Mouse (Mus musculus): ENCODE measurements around the gene Nrip2. TPM values are rescaled to one million over a fixed set of nuclear protein-coding genes. Genes with fewer than 3 reads are reported as not detected.
A peak's percentile ranks its signal among the peaks of the same experiment; 100 is the strongest.

Nrip2 gene
- polyA plus RNA-seq (2021): 38.9 TPM

DNA sequence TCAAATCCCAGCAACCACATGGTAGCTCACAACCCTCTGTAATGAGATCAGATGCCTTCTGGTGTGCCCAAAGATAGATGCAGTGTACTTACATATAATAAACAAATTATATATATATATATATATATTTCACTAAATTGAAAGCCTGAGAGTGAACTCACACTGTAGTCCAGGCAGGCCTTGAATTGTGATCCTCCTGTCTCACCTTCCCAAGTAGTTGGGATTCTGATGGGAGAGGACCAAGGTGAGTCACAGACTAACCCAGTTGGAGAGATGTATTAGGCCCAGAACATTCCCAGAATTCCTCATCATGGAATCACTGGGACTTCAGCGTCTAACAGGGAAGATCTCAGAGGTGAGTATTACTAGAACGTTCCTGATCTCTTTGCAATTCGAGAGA, at the start of gene Nrip2:
TSS of gene Nrip2 (plus strand) at position 301 of the 400 bp plus-strand sequence.
- POLR2A ChIA-PET: interaction anchor here (1.1 kb wide), 1 partner anchor 17 kb away, joined by 4 read pairs; no protein-coding TSS in a partner anchor
- CTCF ChIA-PET: interaction anchor here (1.1 kb wide), 1 partner anchor 32 kb away, joined by 3 read pairs; no protein-coding TSS in a partner anchor
- DNase-seq (ENCODE audit: low read depth, low spot score) (no peak), ATAC-seq (peak; percentile 27)
- no peaks in the 10 kb centered on the region for H3K27me3 ChIP-seq
- TF ChIP-seq CTCF (IDR thresholded peaks at IDR 0.05): no peak
- in situ Hi-C loops (cut with MboI; ENCODE audit: low pct_unique_long_range_greater_than_20kb): no loop called here

DNA sequence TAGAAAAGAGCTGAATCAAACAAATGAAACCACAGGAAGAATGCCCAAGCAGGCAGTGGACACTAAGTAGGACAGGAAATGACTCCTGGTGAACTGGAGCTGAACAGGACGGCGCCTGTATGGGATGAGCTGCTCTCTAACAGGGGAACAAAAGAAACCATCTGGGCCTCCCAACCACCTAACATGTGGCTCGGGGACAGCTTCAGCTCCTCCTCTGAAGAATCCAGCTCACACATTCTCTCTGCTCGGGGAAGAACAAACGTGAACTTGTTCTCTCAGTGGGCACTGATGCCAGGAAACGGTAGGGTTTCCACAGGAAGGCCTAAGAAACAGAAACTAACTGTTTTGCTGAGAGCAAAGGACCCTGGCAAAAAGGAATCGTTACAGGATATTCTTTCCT, 49.4 kb upstream of the Nrip2 start:
- POLR2A ChIA-PET: interaction anchor here (2.0 kb wide), 1 partner anchor 10 kb away, joined by 6 read pairs; no protein-coding TSS in a partner anchor
- ATAC-seq (peak; percentile 57), DNase-seq (ENCODE audit: low read depth, low spot score) (no peak)
- no peak for TF ChIP-seq CTCF (IDR thresholded peaks at IDR 0.05)
- CTCF ChIA-PET: interaction anchor here (0.7 to 1.6 kb wide), 7 partner anchors 8 to 142 kb away, joined by 3 to 7 read pairs (median 3); no protein-coding TSS in a partner anchor
- in situ Hi-C loops (cut with MboI; ENCODE audit: low pct_unique_long_range_greater_than_20kb): no loop called here
- no peaks in the 10 kb centered on the region for H3K27me3 ChIP-seq

DNA sequence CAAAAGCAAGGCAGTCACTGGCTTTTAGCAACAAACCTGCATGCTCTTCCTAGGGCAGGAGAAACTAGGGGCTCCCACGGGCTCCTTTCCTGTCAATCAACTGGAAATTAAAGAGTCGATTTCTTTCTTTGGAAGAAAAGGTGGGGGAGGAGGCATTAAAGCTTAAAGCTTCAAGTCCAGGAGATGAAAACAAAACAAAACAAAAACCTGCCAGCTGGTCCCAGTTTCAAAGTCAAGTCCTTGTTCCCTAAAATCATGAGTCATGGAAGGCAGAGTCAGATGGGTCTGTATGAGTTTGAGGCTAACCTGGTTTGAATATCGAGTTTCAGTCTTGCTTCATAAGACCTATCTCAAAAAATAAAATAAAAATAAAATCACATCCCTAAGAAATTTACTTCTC, 45.0 kb upstream of the Nrip2 start:
- POLR2A ChIA-PET: interaction anchor here (0.7 kb wide), 1 partner anchor 47 kb away, joined by 4 read pairs; no protein-coding TSS in a partner anchor
- no peaks in the 10 kb centered on the region for H3K27me3 ChIP-seq
- no peak for TF ChIP-seq CTCF (IDR thresholded peaks at IDR 0.05)
- ATAC-seq (no peak), DNase-seq (ENCODE audit: low read depth, low spot score) (no peak)
- CTCF ChIA-PET: interaction anchor here (1.5 kb wide), 1 partner anchor 19 kb away, joined by 5 read pairs; no protein-coding TSS in a partner anchor
- in situ Hi-C loops (cut with MboI; ENCODE audit: low pct_unique_long_range_greater_than_20kb): no loop called here

DNA sequence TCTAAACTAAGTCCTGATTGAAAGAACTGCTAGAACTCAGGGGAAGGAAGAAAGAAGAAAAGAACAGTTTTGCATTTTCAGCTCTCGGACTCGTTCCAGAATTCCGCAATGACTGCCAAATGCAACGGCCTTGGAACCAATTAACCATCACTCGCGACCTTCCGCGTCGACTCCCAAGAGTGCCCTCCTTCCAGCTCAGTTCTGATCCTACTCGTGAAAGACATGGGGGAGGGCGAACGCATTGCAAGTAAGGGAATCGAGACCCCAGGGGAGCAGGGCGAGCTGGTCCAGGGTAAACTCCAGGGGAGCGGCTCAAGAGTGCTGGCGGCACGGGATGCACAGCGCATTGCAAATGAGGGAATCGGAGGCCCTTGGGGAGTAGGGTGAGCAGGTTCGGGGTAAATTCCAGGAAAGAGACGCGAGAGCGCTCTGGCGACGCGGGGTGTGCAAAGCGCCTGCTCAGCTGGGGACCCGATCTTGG, 43.9 kb upstream of the Nrip2 start:
- ATAC-seq (peak; percentile 76), DNase-seq (ENCODE audit: low read depth, low spot score) (no peak)
- ChIA-PET CTCF (interaction anchor here (1.1 to 1.5 kb wide), 5 partner anchors 20 to 56 kb away, joined by 3 to 5 read pairs (median 4); no protein-coding TSS in a partner anchor), POLR2A (interaction anchor here (0.6 to 0.7 kb wide), 2 partner anchors 117 to 124 kb away, joined by 3 read pairs; no protein-coding TSS in a partner anchor)
- H3K27me3 ChIP-seq: no peaks in the 10 kb centered on the region
- in situ Hi-C loops (cut with MboI; ENCODE audit: low pct_unique_long_range_greater_than_20kb): loop anchor here (5.0 kb wide), 1 partner anchor 38 kb away; no protein-coding TSS in a partner anchor
- no peak for TF ChIP-seq CTCF (IDR thresholded peaks at IDR 0.05)

DNA sequence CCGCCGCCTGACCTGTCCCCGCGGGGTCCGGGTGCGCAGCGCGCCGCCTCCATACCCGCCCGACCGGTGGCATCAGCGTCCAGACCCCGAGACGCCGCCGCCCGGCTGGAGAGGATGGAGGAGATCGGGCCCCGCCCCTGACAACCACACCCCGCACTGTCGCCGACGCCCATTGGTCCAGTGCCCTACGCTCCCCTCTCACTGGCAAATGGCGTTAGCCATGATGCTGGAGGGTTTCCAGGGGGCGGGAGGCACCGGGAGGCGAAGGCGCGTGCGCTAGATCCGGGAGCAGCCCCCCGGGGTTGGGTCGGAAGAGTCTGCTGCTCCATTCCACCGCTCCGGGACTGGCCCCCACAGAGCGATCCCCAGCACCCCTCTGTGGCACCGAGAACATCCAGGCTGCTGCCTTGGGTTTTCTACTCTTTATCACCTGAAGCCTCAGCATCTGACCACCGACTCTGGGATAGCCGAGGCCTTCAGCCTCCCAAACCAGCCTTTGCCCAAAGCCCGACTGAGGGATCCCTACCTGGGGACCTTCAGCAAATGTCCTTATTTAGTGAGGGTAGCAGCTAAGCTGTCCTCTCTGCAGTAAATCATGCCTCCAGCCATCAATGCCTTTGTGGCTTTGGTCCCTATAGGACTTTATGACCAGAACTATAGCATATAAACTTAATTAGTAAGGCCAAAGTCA, 43.2 kb upstream of the Nrip2 start, which contains the start of gene Tulp3:
TSS of gene Tulp3 (minus strand) at position 126 of the 691 bp plus-strand sequence.
- ATAC-seq (peak; percentile 97), DNase-seq (ENCODE audit: low read depth, low spot score) (no peak)
- ChIA-PET CTCF (interaction anchor here (1.0 to 1.3 kb wide), 5 partner anchors 10 to 55 kb away, joined by 3 to 4 read pairs (median 4); no protein-coding TSS in a partner anchor), POLR2A (interaction anchor here (0.6 to 0.7 kb wide), 2 partner anchors 117 to 124 kb away, joined by 3 read pairs; no protein-coding TSS in a partner anchor)
- in situ Hi-C loops (cut with MboI; ENCODE audit: low pct_unique_long_range_greater_than_20kb): loop anchor here (5.0 kb wide), 1 partner anchor 39 kb away; no protein-coding TSS in a partner anchor
- H3K27me3 ChIP-seq: no peaks in the 10 kb centered on the region
- TF ChIP-seq CTCF (IDR thresholded peaks at IDR 0.05): no peak

DNA sequence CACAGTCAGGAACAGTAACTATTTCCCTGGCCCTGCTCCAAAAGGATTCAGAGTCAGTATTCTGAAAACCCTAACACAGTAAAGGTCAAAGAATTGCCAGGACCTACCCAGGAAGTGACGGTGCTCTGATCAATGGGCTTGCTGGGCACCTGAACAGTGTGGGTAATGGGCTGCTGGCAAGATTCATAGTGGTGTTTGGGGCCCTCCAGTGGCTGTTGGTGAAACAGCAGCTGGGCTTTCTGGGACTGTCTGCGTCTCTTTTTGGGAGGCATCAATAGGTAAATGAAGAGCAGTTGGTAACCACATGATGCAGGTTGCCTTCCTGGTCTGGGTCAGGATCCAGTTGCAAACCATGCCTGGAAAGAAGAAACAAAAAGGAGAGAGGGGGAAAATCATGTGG, 40.1 kb upstream of the Nrip2 start:
- TF ChIP-seq CTCF (IDR thresholded peaks at IDR 0.05): no peak
- ChIA-PET POLR2A (interaction anchor here (0.6 to 1.1 kb wide), 2 partner anchors 21 to 39 kb away, joined by 4 to 8 read pairs; no protein-coding TSS in a partner anchor), CTCF (interaction anchor here (1.0 to 3.1 kb wide), 13 partner anchors 9 to 127 kb away, joined by 3 to 9 read pairs (median 3); no protein-coding TSS in a partner anchor)
- no peak for ATAC-seq
- in situ Hi-C loops (cut with MboI; ENCODE audit: low pct_unique_long_range_greater_than_20kb): loop anchor here (5.0 kb wide), 1 partner anchor 42 kb away; no protein-coding TSS in a partner anchor
- DNase-seq (ENCODE audit: low read depth, low spot score): no peak
- H3K27me3 ChIP-seq: no peaks in the 10 kb centered on the region

DNA sequence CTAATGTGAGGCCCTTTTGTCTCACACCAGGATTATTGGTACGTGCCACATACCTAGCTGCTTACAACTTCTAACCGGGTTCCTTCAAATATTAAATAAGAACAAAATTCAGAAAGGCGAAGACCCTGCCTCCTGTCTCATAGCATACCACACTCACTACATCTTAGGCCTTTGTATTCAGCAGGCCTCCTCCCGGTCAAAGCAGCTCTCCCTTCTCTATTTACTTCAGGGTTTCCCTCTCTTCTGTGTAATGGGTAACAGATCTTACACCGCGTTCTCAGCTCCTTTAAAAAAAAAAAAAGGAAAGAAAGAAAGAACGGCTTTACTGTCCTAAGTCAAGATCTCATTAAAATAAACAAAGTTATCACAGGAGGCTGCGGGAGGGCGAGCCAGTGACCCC, 37.2 kb upstream of the Nrip2 start:
- no peak for TF ChIP-seq CTCF (IDR thresholded peaks at IDR 0.05)
- CTCF ChIA-PET: interaction anchor here (1.4 to 3.1 kb wide), 3 partner anchors 25 to 49 kb away, joined by 4 to 8 read pairs (median 7); no protein-coding TSS in a partner anchor
- H3K27me3 ChIP-seq: no peaks in the 10 kb centered on the region
- in situ Hi-C loops (cut with MboI; ENCODE audit: low pct_unique_long_range_greater_than_20kb): loop anchor here (5.0 kb wide), 1 partner anchor 50 kb away; no protein-coding TSS in a partner anchor
- DNase-seq (ENCODE audit: low read depth, low spot score): no peak
- POLR2A ChIA-PET: interaction anchor here (0.6 to 1.1 kb wide), 3 partner anchors 27 to 62 kb away, joined by 3 to 5 read pairs (median 4); no protein-coding TSS in a partner anchor
- peak; percentile 1 for ATAC-seq

DNA sequence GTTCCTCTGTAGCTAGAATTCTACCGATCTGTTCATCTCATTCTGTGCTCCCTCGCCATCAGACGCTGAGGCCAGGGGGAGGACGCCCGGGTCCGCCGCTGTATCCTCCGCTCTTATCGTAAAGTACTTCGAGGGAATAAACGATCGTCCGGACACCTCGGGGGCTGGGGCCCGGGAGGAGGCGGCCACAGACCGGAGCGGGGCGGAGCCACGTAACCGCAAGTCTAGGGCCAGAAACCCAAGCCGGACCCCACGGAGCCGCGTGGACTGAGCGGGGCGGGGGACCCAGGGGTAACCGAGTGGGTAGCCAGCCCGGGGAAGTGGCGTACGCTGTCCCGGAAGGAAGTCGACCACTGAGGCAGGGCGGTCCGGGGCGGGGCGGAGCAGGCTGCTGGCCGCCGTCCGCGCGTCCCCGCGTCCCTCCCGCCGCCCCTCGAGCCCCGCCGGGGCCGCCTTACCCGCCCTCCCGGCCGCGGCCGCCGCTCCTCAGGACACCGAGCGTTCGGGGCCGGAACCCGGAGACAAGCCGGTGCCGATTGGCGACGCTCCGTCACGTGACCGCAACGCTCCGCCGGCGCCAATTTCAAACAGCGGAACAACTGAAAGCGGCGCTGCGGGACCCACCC, 36.6 kb upstream of the Nrip2 start, which contains the start of the genes Rhno1 and Foxm1:
TSS of gene Rhno1 (minus strand) at position 531 of the 626 bp plus-strand sequence.
TSS of gene Foxm1 (plus strand) at position 587 of the 626 bp plus-strand sequence.
- in situ Hi-C loops (cut with MboI; ENCODE audit: low pct_unique_long_range_greater_than_20kb): loop anchor here (5.0 kb wide), 1 partner anchor 50 kb away; no protein-coding TSS in a partner anchor
- ATAC-seq: peak; percentile 83
- TF ChIP-seq CTCF (IDR thresholded peaks at IDR 0.05): no peak
- no peaks in the 10 kb centered on the region for H3K27me3 ChIP-seq
- ChIA-PET CTCF (interaction anchor here (1.4 to 2.1 kb wide), 2 partner anchors 28 to 49 kb away, joined by 4 to 7 read pairs; no protein-coding TSS in a partner anchor), POLR2A (no interaction called here)
- DNase-seq (ENCODE audit: low read depth, low spot score): no peak

DNA sequence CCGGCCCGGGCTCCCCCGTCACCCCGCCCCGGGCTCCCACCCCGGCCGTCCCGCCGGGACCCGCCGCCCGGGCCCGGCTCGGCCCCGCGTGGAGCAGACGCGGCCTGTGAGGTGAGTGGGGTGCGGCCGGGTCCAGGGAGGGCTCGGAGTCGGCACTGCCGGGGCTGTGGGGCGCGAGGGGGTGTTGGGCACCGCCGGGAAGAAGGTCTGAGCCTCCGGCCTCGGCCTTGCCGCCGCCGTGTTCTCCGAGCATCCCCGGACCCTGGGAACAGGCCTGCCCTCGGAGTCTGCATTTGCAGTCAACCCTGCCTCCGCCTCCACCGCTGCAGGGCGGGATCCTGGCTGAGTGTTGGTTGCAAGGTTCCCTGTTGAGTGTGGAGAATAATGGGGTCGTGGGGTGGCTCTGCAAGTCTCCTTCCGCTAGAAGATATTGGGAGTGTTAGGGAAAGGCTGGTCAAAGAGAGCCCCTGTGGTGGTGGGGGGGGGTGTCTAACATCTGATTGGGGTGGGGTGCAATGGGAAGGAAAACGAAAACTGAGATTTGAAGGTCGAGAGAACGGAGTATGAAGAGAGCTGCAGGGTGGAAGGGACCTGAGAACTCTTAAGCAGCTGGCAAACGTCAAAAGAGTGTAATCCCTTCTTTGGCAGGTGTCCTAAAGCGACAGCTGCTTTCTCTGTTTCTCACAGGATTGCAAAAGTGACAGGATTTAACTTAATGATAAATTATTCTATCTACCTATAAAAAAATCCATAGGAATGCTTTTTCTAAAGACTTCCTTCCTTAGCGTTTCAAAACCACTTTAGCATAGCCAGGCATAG, 35.9 kb upstream of the Nrip2 start:
- no peak for TF ChIP-seq CTCF (IDR thresholded peaks at IDR 0.05)
- ATAC-seq (peak; percentile 28), DNase-seq (ENCODE audit: low read depth, low spot score) (no peak)
- in situ Hi-C loops (cut with MboI; ENCODE audit: low pct_unique_long_range_greater_than_20kb): loop anchor here (5.0 kb wide), 1 partner anchor 49 kb away; no protein-coding TSS in a partner anchor
- no peaks in the 10 kb centered on the region for H3K27me3 ChIP-seq
- ChIA-PET POLR2A (no interaction called here), CTCF (interaction anchor here (1.1 to 3.4 kb wide), 3 partner anchors 11 to 163 kb away, joined by 3 to 18 read pairs (median 4); partner anchors contain the start of genes Gm44596 and Tex52)

Data from Patski (cell line).